Mouse (Mus musculus) megakaryocyte, embryonic 14.5 days (primary cell): Measurements from ENCODE around the gene Ap5s1. TPM values are rescaled to one million over a fixed set of nuclear protein-coding genes. Genes with fewer than 3 reads are reported as not detected.

Experiments used
- H3K27me3 ChIP-seq: replicated peaks from 2 replicates; pipeline ENCODE3; 2012; ENCODE audit warnings: inconsistent platforms
- H3K36me3 ChIP-seq: replicated peaks from 2 replicates; pipeline ENCODE3; 2012; ENCODE audit warnings: low read length, inconsistent platforms, mixed read lengths
- H3K4me1 ChIP-seq: 2 replicates; pipeline ENCODE4 v1.6.1; 2012; ENCODE audit warnings: inconsistent platforms
- H3K4me3 ChIP-seq: replicated peaks from 2 replicates; pipeline ENCODE3; 2012; ENCODE audit warnings: moderate library complexity, mild to moderate bottlenecking, inconsistent platforms
- H3K9me3 ChIP-seq: 2 replicates; pipeline ENCODE4 v1.6.1; 2012; ENCODE audit warnings: inconsistent platforms
- FLI1 ChIP-seq: IDR thresholded peaks from 2 replicates; pipeline ENCODE4 v1.6.1; 2012; ENCODE audit warnings: low read length, inconsistent platforms, mixed read lengths
- GATA1 ChIP-seq: IDR thresholded peaks from 3 replicates; pipeline ENCODE4 v1.6.1; 2012; ENCODE audit warnings: mixed read lengths, low read length, inconsistent platforms, borderline replicate concordance
- polyA plus RNA-seq: library from polyadenylated mRNA; stranded (reverse); fragments of >175 nt; gene quantifications from 2 replicates; pipeline ENCODE4 v1.2.3, GENCODE M21; 2012; ENCODE audit warnings: low replicate concordance; ENCODE audit not compliant: insufficient read depth

Gene Ap5s1
- polyA plus RNA-seq, 1 experiment, result 14.6 TPM

GRCm38 (mm10) chr2:131186771-131187601 lies 19.9 kb upstream of the Ap5s1 start, which contains the start of the genes Cdc25b and Spef1:
Cdc25b (plus strand) TSS chr2:131186949.
Spef1 (minus strand) TSS chr2:131187282.
- H3K4me1 ChIP-seq, result peaks cover 55% of the 10 kb centered on the region
- peaks cover 36% of the 10 kb centered on the region for H3K36me3 ChIP-seq
- H3K9me3 ChIP-seq, result no peaks in the 10 kb centered on the region
- peak within 1 kb of the TSS; percentile 97 for H3K4me3 ChIP-seq
- H3K27me3 ChIP-seq, result no peaks in the 10 kb centered on the region
- TF ChIP-seq GATA1 (no peak), FLI1 (no peak)

GRCm38 (mm10) chr2:131187602-131187922 lies 19.3 kb upstream of the Ap5s1 start:
- peaks cover 55% of the 10 kb centered on the region for H3K4me1 ChIP-seq

GRCm38 (mm10) chr2:131188311-131188710 lies 18.6 kb upstream of the Ap5s1 start:
- Histone ChIP-seq H3K36me3 (peaks cover 46% of the 10 kb centered on the region), H3K9me3 (no peaks in the 10 kb centered on the region), H3K27me3 (no peaks in the 10 kb centered on the region), H3K4me3 (no peak overlapping the region), H3K4me1 (peaks cover 55% of the 10 kb centered on the region)
- TF ChIP-seq GATA1 (no peak), FLI1 (no peak)

More at GRCm38 (mm10) chr2:131187602-131187922, 19.3 kb upstream of the Ap5s1 start:
- H3K4me3 ChIP-seq, result peak overlapping the region; percentile 97
- no peak for TF ChIP-seq GATA1
- no peak for TF ChIP-seq FLI1
- peaks cover 39% of the 10 kb centered on the region for H3K36me3 ChIP-seq
- H3K27me3 ChIP-seq, result no peaks in the 10 kb centered on the region
- no peaks in the 10 kb centered on the region for H3K9me3 ChIP-seq

- Histone ChIP-seq H3K9me3 (no peaks in the 10 kb centered on the region), H3K4me1 (peaks cover 55% of the 10 kb centered on the region), H3K4me3 (no peak overlapping the region), H3K27me3 (no peaks in the 10 kb centered on the region), H3K36me3 (peaks cover 60% of the 10 kb centered on the region)
- no peak for TF ChIP-seq FLI1
- no peak for TF ChIP-seq GATA1
These were observed 17.2 kb upstream of the Ap5s1 start for GRCm38 (mm10) chr2:131189521-131190309.

GRCm38 (mm10) chr2:131190344-131191004 lies 16.4 kb upstream of the Ap5s1 start:
- TF ChIP-seq FLI1, result no peak
- no peak for TF ChIP-seq GATA1
- H3K4me3 ChIP-seq, result peak overlapping the region; percentile 28

GRCm38 (mm10) chr2:131191005-131191390 lies 15.9 kb upstream of the Ap5s1 start:
- H3K9me3 ChIP-seq, result no peaks in the 10 kb centered on the region
- TF ChIP-seq GATA1 (no peak), FLI1 (no peak)
- H3K27me3 ChIP-seq, result no peaks in the 10 kb centered on the region
- H3K36me3 ChIP-seq, result peaks cover 73% of the 10 kb centered on the region
- peak overlapping the region; percentile 28 for H3K4me3 ChIP-seq
- H3K4me1 ChIP-seq, result peaks cover 49% of the 10 kb centered on the region

More at GRCm38 (mm10) chr2:131190344-131191004, 16.4 kb upstream of the Ap5s1 start:
- peaks cover 68% of the 10 kb centered on the region for H3K36me3 ChIP-seq
- no peaks in the 10 kb centered on the region for H3K27me3 ChIP-seq
- no peaks in the 10 kb centered on the region for H3K9me3 ChIP-seq
- peaks cover 55% of the 10 kb centered on the region for H3K4me1 ChIP-seq

GRCm38 (mm10) chr2:131196606-131197316 lies 10.1 kb upstream of the Ap5s1 start:
- Histone ChIP-seq H3K4me1 (peaks cover 7% of the 10 kb centered on the region; the same call in 1 of the 2 replicates), H3K36me3 (peaks cover 92% of the 10 kb centered on the region), H3K9me3 (peaks cover 13% of the 10 kb centered on the region)

GRCm38 (mm10) chr2:131200710-131201109 lies 6.2 kb upstream of the Ap5s1 start:
- peaks cover 61% of the 10 kb centered on the region for H3K36me3 ChIP-seq
- H3K4me1 ChIP-seq, result peaks cover 22% of the 10 kb centered on the region
- peaks cover 13% of the 10 kb centered on the region for H3K9me3 ChIP-seq
- peaks cover 7% of the 10 kb centered on the region for H3K27me3 ChIP-seq
- H3K4me3 ChIP-seq, result no peak overlapping the region
- TF ChIP-seq GATA1 (no peak), FLI1 (no peak)

More at GRCm38 (mm10) chr2:131196606-131197316, 10.1 kb upstream of the Ap5s1 start:
- H3K4me3 ChIP-seq, result no peak overlapping the region
- no peak for TF ChIP-seq GATA1
- no peak for TF ChIP-seq FLI1
- H3K27me3 ChIP-seq, result no peaks in the 10 kb centered on the region

GRCm38 (mm10) chr2:131201262-131201661 lies 5.6 kb upstream of the Ap5s1 start:
- H3K4me3 ChIP-seq, result no peak overlapping the region
- peaks cover 13% of the 10 kb centered on the region for H3K9me3 ChIP-seq
- no peak for TF ChIP-seq GATA1
- no peak for TF ChIP-seq FLI1
- peaks cover 28% of the 10 kb centered on the region for H3K4me1 ChIP-seq
- H3K27me3 ChIP-seq, result peaks cover 9% of the 10 kb centered on the region
- peaks cover 56% of the 10 kb centered on the region for H3K36me3 ChIP-seq
